Mouse (Mus musculus) embryo, embryonic 11 days (tissue): ENCODE measurements around the gene Serpinb9.
"Not testable (repeated sequence)": the region's sequence is repeated elsewhere in the genome, so short reads cannot be mapped to it uniquely, and the experiment has no call there.

Experiments used
- DNase-seq: peaks from one replicate; pipeline ENCODE4 v3.0.0-alpha.2; 2015

Gene Serpinb9

DNA sequence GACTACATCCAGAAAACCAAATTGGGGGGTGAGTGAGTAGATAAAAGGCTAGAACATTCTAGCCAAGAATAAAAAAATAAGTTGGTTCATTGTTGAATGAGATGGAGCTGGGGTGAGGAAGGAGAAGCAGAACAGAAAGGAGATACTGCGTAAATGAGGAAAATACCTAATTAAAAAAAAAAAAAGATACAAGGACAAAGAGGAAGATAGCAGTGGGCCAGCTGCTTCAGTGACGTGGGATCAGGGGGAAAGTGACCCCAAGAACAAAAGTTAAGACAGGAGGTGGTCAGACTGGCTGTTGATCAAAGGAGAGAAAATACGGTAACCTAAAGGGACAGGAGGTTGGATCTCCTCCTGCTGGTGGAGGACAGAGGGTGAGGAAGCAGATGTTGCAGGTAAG is at the start of gene Serpinb9:
Serpinb9 (plus strand) TSS at position 301 of the 400 bp plus-strand sequence.
- DNase-seq, result no peak

DNA sequence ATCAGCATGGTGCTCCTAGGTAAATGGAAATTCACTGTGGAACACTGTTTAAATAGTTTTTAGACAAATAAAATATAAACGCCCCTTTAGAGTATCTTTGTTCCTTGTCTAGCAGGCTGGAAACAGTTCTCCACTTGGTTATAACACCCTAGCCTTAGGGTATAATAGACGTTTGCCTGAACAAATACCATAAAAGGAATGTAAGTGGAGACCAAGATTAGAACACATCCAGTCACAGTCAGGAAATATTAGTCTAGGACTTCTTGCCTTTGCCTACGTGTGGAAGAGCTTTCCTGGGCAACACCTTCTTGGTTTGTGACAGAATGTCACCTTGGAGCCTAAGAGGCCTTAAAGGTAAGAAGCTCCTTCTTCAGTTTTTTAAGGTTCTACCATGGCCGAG is 46.5 kb upstream of the Serpinb9 start:
- DNase-seq, result no peak

DNA sequence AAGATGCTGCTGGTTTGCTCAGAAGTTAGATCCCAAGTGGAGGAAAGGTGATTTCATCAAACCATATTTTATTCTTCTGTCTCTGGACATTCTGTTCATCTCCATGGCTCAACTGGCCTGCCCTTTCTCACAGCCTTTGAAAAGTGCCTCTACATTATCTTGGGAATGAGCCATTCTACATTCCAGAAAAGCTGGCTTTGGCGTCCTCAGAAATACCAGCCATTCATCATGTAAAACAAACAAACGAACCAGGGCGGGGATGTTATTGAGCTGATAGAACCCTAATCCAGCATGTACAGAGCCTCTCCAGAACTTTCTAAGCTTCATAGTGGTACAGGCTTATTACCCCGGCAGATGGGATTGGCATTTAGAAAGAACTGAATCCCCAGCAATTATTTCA is 45.1 kb upstream of the Serpinb9 start:
- DNase-seq, result no peak

DNA sequence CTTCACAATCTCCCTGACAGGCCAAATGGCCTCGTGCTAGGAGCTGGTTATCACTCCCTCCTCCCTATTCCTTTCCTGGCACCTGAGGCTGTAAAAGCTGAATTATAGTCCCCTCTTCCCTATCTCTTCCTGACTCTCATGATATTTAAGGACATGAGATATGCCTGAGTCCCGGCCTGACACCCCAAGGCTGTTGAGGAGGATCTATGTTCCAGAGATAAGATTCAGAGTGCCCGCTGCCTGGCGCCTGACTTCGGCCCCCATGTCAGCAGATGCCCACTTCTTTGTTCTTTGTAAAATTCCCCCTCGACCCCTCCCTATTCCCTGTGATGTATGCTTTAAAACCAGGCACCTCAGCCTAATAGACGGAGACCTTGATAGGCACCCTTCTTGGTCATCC is 44.5 kb upstream of the Serpinb9 start:
- DNase-seq, result not testable (repeated sequence)

DNA sequence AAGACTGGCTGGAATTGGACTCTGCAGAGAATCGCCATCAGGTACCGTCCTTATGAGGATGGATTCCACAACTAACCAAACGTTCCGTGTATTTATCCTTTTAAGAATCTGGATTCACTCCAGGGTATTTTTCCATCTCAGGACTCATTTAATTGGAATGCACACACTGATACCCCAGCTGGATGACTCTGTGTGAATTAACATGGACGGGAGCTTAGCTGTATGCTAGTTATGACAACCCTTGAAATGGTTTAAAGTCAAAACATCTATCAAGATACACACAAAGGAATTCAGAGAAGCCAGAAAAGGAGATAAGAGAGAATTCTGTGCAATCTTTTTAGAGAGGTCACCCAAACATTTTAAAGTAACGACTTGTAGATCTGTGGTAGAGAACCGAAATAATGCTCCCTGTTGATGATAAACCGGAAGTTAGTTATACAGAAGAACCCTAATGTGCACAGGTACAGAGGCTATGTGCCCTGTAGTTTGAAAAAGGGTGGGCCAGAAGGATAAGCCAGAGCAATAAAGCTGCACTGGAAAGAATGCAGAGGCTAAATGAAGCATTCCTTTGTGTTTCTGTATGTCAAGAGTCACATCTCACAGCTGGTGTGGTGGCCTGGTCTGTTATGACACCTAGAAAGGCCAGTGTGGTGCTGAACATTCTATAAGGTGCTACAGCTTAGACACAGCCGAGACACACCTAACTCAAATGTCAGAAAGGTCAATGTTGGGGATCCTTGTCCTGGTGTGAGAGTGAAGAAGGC is 38.9 kb upstream of the Serpinb9 start:
- no peak for DNase-seq

DNA sequence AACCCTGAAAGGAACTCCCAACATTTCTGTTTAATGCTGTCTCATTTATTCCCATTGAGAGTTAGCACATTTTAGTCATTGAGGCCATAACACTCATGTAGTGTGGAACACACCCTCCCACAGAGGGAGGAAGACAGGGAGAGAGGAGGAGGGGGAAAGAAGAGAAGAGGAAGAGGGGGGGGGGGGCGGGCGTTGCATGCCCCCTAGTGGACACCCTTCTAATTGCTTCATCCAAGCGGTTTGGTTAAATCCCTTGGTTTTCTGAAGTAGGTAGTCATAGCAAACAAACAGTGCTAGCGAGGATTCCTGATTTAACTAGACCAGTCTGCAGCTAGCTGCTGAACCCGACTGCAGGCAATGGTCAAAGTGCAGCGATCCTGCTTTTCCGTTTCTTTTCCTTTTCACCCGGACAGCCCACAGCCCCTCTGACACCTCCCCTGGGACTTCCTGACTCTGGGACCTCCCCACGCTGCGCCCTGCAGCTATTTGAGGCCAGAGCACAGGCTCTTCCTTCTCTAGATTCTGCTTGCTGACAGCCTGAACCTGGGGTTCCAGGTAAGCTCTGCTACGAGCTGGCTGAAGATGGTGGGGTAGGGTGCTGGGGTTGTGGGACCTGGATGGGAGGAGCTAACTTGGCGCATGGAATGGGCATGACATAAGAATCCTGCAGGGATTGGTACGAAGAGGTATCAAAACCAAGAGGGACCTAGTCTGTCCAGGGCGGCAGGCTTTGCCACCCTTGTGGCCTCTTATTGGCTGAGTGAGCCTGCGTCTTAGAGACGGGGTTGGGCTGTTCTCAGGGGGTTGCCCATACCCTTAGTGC is 37.9 kb upstream of the Serpinb9 start, which contains the start of gene Serpinb6b:
Serpinb6b (plus strand) TSS at position 221 of the 823 bp plus-strand sequence.
- DNase-seq, result peak; percentile 26

DNA sequence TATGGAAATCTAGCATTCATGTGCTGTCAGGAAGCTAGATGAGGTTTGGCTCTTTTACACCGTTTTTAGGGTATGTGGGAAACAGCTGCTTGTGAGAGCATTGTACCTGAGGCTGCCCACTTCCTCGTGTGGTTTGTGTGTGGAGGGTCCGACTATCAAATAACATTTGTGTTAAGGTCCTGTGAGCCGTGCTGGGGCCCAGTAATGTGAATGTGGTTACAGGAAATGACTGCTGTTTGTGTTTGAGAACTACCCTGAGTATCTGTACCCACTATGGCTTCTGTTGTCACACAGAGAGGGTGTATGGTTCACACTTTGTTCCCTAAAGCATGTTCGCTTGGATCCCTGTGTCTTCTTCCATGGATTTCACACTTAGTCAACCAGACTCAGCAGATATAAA is 36.9 kb upstream of the Serpinb9 start:
- DNase-seq, result no peak

DNA sequence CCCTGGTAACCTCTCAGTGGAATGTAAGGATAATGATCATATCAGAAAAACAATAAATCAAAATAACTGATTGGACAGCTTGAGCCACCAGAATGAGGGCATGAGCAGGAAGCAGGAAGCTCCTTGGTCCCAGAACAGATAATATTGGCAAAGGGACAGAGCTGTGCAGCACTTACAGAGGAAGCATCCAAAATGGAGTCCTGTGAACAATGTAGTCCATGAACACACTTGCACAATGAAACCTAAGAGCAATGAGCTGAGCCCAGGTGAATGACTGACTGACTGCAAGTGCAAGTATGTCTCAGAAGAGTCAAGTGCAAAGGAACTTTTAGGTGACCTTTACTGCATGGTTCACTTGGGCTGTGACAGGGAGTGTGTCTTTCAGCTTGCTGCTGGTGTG is 35.8 kb upstream of the Serpinb9 start:
- DNase-seq, result no peak

DNA sequence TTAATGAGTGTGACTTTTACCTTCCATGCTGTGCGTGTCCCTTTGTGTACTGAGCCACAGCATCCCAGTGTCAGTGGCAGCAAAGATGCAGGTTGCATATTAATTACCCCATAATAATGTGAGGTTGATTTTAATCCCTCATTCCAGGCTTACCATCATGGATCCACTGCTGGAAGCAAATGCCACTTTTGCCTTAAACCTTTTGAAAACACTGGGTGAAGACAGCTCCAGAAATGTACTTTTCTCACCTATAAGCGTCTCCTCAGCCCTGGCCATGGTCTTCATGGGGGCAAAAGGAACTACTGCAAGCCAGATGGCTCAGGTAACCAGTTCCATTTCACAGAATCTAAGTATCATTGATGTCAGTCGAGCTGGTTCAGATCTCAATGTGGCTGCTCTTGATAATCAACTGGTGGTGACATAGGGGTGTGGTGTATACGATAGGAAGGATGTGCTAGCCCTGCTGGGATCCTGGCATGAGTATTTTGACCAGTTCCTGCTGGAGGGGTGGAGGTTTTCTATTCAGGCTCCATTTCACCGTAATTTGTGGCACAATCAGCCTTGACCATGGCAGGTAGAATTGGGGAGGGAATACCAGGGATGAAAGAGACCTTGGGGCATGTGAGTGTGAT is 34.6 kb upstream of the Serpinb9 start:
- no peak for DNase-seq

DNA sequence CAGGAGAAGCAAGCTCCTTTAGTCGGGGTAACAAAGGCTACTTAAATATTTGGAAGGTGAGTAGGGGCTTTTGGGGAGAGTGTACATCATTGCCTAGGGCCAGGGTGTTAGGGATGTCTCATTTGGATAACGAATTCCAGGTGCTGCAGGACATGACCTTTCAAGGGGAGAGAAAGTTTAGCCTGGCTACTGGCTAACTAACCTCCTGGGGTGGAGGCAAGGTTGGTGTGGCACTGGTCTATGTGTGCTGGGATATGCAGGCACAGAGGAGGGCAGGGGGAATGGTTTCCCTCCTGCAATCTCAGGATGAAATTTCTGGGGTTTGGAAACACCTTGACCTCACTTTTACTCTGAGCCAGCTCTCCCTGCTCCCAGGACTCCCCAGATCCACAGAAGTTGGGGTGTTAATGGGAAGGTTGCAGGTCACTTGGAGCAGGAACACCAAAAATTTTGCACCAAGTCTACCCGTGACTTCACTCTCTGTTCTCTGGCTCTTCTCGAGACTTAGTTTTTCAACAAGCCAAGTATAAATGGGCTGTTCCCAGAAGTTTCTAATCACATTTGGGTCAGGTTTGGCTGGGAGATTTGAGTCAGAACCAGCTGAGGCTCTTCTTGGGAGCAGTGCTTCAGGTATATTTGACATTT is 33.9 kb upstream of the Serpinb9 start:
- DNase-seq, result no peak

DNA sequence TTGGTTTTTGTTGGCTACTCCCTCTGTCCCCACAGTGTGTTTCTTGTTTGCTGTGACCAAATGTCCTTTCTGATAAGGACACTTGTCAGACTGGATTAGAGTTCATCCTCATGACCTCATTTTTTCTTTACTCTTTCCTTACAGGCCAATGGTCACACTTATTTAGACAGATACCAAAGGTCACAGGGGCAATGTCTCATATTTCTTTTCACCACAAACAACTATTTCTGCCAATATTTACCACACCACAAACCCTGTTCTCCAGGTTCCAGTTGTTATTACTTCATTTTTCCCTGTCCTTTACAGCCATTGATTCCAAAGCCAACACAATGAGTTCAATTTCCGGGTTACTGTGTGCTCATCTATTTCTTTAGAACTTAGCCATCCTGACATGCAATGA is 33.4 kb upstream of the Serpinb9 start:
- DNase-seq, result no peak

DNA sequence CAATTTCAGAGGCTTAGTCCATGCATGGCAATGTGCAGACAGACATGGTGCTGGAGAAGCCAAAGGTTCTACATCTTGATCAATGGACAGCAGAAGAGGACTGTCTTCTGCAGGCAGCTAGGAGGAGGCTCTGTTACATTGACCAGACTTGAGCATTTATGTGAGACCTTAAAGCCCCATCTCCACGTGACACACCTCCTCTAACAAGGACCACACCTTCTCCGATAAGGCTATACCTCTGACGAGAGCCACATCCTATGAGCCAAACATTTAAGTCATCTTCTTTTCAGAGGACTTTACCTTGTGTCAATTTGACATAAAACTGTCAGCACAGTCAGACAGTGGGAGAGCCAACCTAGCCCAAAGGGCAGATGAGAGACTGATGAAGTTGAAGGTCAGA is 32.3 kb upstream of the Serpinb9 start:
- no peak for DNase-seq

DNA sequence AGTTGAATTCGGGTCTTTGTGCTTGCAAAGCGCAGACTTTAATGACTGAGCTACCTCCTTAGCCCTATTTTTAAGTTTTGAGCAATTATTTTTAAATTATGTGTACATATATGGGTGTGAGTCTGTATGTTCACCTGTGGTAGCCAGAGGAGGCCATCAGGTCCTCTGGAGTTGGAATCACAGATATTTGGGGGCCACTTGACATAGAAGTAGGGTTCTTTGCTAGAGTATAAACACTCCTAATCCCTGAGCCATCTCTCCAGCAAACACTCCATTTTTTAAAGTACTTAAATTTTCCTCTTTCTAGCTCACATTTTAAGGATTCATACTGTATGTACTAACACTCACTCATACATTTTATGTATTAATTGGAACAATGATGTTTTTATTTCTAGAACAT is 28.8 kb upstream of the Serpinb9 start:
- DNase-seq, result no peak

DNA sequence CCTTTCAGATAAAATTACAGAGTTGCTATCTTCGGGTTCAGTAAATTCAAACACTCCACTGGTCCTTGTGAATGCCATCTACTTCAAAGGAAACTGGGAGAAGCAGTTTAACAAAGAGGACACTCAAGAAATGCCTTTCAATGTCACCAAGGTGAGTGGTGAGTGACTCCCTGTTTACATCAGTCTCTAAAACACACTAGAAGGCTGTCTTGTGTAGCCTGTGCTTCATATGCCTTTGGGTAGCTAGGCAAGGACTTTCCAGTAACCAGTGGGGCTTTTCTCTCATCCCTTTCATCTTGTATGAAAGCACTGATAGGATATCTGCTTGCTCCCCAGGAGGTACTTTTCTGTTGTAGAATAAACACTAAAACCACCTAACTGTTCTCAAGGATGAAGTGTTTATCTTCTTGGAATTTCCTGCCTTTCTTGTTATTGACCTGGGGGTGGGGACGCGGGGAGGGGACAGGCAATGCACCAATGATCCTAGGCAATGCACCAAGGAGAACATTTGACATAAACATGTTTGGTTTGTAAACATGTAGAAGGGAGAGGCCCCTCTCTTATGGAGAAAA is 28.1 kb upstream of the Serpinb9 start:
- no peak for DNase-seq

DNA sequence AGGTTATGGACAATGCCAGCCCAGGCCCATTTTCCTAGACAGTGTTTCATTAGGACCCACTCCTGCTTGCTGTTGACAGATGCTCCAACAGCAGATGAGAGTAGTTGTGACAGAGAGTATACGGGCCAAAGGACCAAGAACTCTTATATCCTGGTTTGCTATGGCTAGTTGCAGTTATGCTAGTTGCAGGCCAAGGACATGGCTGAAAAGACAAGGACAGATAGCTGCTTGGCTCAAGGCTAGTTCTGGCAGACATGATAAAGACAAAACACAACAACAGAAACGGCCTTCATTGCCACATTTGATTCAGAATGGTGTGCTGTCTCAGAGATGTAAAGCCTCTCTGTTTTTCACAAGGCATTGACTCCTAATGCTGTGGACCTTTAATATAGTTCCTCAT is 27.3 kb upstream of the Serpinb9 start:
- no peak for DNase-seq

DNA sequence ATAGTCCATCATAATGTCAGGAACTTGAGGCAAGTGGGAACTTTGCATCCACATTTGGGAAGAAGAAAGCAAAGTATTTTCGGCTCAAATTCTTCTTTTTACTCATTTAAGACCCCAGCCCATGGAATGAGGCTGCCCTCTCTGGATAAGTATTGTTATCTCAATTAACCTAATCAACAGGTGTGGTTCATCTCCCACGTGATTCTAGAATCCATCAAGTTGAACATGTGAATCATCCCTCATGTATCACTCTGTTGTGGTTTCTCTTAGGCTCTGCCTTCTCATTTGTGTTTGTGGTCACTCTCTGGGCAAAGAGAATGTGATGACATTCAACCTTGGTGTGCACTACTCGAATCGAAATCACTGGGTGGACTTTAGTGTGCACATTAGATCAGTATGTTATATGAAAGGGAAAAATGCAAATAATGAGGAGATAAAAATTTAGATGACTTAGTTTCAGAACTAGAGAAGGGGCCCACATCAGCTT is 20.5 kb upstream of the Serpinb9 start:
- no peak for DNase-seq

DNA sequence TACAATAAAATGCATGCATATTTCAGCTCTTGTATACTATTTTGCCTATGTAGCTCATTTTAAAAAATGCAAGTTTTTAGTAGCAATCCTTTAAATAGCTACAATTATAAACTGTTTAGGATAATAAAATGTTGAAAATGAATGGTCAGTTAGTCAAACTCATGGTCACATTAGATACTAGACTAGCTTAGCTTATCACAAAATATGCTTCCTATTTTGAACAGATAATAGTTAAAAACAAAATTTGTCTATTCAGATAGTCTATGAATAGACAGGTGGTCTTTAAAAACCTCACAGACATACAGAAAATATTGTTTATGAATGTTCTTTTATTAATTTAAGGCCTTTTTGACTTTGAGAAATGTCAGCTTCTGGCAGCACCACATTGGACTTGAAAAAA is 16.8 kb upstream of the Serpinb9 start:
- no peak for DNase-seq

DNA sequence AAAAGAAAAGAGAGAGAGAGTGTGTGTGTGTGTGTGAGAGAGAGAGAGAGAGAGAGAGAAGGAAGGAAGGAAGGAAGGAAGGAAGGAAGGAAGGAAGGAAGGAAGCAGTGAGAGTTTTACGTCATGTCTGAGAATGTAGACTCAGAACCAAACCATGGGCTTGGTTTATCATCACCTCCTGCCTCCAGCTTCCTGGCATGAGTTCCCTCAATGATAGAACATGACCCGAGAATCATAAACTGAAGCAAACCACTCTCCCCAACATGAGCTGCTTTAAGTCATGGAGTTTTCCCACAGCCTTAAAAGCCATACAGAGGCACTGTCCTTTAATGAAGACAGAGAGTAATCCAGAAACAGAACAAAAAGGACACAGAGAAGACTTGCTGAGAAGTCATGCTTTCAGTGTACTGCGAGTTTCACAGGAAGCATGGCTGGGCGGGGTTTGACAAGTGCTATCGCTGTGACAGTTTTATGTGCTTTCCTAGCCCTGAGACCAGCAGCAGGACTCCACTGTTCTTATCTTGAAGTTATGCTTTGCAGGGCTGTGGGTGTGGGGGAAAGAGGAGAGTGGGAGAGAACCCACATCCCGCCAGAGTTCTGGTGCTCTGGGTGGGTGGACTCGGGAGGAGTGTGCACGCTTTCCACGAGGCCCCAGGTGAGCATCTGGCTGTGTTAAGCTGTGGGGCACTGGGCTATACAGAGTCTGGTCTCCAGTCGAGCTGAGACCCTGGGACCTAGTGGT is 9.7 kb upstream of the Serpinb9 start:
- DNase-seq, result peak; percentile 13

DNA sequence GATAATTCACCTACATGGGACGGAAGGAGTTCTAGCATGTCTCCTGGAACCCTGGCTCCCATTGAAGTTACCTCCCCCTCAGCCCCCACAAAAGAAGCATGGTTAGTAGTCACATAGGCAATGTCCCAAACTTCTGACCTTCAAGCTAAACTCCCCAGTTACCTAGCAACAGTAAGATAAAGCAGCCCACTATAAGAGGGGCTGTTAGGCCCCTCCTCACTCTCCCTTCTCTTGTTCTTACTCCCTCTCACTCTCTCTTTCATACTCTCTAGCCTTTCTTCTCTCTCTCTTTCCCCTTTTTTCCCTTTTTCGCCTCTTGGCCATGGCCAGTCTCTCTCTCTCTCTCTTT is 9.2 kb upstream of the Serpinb9 start:
- DNase-seq, result no peak

DNA sequence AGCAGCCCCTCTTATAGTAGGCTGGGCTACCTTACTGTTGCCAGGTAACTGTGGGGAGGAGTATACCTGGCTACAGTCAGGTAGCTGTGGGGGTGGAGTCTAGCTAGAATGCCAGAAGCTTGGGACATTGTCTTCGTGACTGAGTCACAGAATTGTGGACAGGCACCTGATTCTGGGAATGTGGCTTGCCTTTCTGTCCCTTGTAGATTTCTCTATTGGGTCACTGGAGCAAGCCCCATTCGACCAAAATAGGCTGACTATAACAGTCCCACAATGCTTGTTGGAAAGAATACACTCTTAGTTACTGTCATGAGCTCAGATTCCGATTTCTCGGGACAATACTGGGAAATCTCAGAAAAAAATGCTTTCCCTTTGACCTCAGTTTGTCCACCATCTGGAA is 8.0 kb upstream of the Serpinb9 start:
- DNase-seq, result no peak

DNA sequence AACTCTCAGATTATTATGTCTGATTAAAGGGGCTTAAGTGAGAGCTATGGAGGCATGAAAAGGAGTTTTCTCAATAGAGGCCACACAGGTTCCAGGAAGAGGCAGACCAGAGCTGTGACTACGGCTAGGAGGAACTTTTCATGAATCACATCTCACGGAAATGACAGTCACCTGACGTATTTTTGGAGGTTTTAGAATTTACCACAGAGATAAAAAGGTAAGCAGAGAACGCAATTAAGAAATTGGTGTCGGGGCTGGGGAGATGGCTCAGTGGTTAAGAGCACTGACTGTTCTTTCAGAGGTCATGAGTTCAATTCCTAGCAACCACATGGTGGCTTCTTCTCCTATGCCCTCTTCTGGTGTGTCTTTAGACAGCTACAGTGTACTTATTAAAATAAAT is 1.7 kb upstream of the Serpinb9 start:
- DNase-seq, result no peak
